In genomic region chr12:85397960-85398272, GRCm38 (mm10) we compare ENCODE assay signal across 23 mouse cellular contexts. TPM values are rescaled to one million over a fixed set of nuclear protein-coding genes. Genes with fewer than 3 reads are reported as not detected.
DNase-seq lines count a peak whose midpoint lies in the region; ATAC-seq and TF ChIP-seq lines count a peak whose summit lies in the region.
"Had no signal": no experiment of that assay in that cellular context is flagged by ENCODE, and none has a peak within 500 bp of the region (broad histone marks: within the 10 kb centered on the region; RNA-seq: fewer than 3 reads in every experiment).

No protein-coding gene starts in this region.

- peak; percentile 85 for ATAC-seq in intestine, embryonic 16.5 days
- peak; percentile 86 for ATAC-seq in stomach, postnatal 0 days (ENCODE audit: low FRiP score, low TSS enrichment)
- ATAC-seq in midbrain, postnatal 0 days (ENCODE audit: low FRiP score): no peak
- ATAC-seq: CD4-positive, CD25-positive, alpha-beta regulatory T cell, adult 4 months; forebrain, embryonic 13.5 days had no signal

- 0 out of 2 replicates have a peak, but pooled peaks cover 7% of the 10 kb centered on the region for H3K4me1 ChIP-seq in intestine, embryonic 16.5 days (ENCODE audit: control insufficient read depth, insufficient read depth, low read length)
- no peaks in the 10 kb centered on the region for H3K4me1 ChIP-seq in stomach, postnatal 0 days (replicated peaks; ENCODE audit: control insufficient read depth, insufficient read depth)
- no peaks in the 10 kb centered on the region for H3K4me1 ChIP-seq in midbrain, postnatal 0 days (ENCODE audit: insufficient read depth, low read length)
- H3K4me1 ChIP-seq: forebrain, embryonic 13.5 days; hindbrain, embryonic 10.5 days; midbrain, embryonic 12.5 days had no signal

- H3K9me3 ChIP-seq in intestine, embryonic 16.5 days (ENCODE audit: control insufficient read depth, low read length): no peaks in the 10 kb centered on the region
- H3K9me3 ChIP-seq in stomach, postnatal 0 days (ENCODE audit: control insufficient read depth, low read length): no peaks in the 10 kb centered on the region
- no peaks in the 10 kb centered on the region for H3K9me3 ChIP-seq in midbrain, postnatal 0 days (ENCODE audit: low read length)
- H3K9me3 ChIP-seq: forebrain, embryonic 13.5 days; heart, embryonic 10.5 days; hindbrain, embryonic 10.5 days; limb, embryonic 10.5 days; midbrain, embryonic 12.5 days had no signal

- peak; percentile 20 for DNase-seq in adrenal gland, postnatal 14 days
- no peak for DNase-seq in adrenal gland, postnatal 36 days
- peak; percentile 84 for DNase-seq in lung, postnatal 25 days (ENCODE audit: low spot score)
- DNase-seq in stomach, postnatal 0 days (ENCODE audit: low spot score): peak; percentile 35
- DNase-seq in urinary bladder, postnatal 4 days (ENCODE audit: low spot score in 2 of 2): no peak
- no peak for DNase-seq in midbrain, postnatal 0 days (ENCODE audit: low spot score)
- DNase-seq: cerebellum, adult 8-10 months; cerebellum, postnatal 36 days; embryo, embryonic 11 days; gastrocnemius, adult 2 months; kidney, adult 2 months; liver; right cerebral cortex, postnatal 25 days; thymus, adult 2 months; thymus, postnatal 4 days had no signal

- TF ChIP-seq CTCF in stomach, postnatal 0 days (IDR thresholded peaks at IDR 0.05; ENCODE audit: low read depth): no peak
- TF ChIP-seq CTCF in midbrain, postnatal 0 days (IDR thresholded peaks at IDR 0.05): no peak

- peak overlapping the region; percentile 46; the same call in 1 of the 2 replicates for H3K27ac ChIP-seq in intestine, embryonic 16.5 days (ENCODE audit: low read length)
- peak overlapping the region; percentile 53 for H3K27ac ChIP-seq in stomach, postnatal 0 days (replicated peaks)
- H3K27ac ChIP-seq in midbrain, postnatal 0 days (ENCODE audit: low read depth, low read length): no peak overlapping the region
- H3K27ac ChIP-seq: forebrain, embryonic 13.5 days; hindbrain, embryonic 10.5 days; kidney, postnatal 0 days; limb, embryonic 10.5 days; midbrain, embryonic 12.5 days had no signal

- H3K4me2 ChIP-seq in intestine, embryonic 16.5 days (ENCODE audit: low read depth, low read length): no peak overlapping the region
- no peak overlapping the region for H3K4me2 ChIP-seq in stomach, postnatal 0 days (replicated peaks; ENCODE audit: low read depth)
- H3K4me2 ChIP-seq in midbrain, postnatal 0 days (ENCODE audit: low read depth, low read length, poor library complexity, severe bottlenecking): no peak overlapping the region
- H3K4me2 ChIP-seq: forebrain, embryonic 13.5 days; midbrain, embryonic 12.5 days had no signal

- no peaks in the 10 kb centered on the region for H3K27me3 ChIP-seq in intestine, embryonic 16.5 days (replicated peaks; ENCODE audit: control insufficient read depth, insufficient read depth, low read length)
- no peaks in the 10 kb centered on the region for H3K27me3 ChIP-seq in stomach, postnatal 0 days (ENCODE audit: control insufficient read depth, insufficient read depth, low read length)
- H3K27me3 ChIP-seq in midbrain, postnatal 0 days (ENCODE audit: insufficient read depth, low read length): no peaks in the 10 kb centered on the region
- H3K27me3 ChIP-seq: forebrain, embryonic 13.5 days; midbrain, embryonic 12.5 days had no signal

- peak; percentile 67 for TF ChIP-seq EP300 in stomach, postnatal 0 days (optimal IDR thresholded peaks at IDR 0.05)

- H3K9ac ChIP-seq in intestine, embryonic 16.5 days (ENCODE audit: low read depth, low read length): no peak overlapping the region
- no peak overlapping the region for H3K9ac ChIP-seq in stomach, postnatal 0 days (ENCODE audit: low read length)
- no peak overlapping the region for H3K9ac ChIP-seq in midbrain, postnatal 0 days (replicated peaks; ENCODE audit: low read length, poor library complexity, severe bottlenecking)
- H3K9ac ChIP-seq: forebrain, embryonic 13.5 days; midbrain, embryonic 12.5 days had no signal

- WGBS in intestine, embryonic 16.5 days: 59% methylated on average over 4 of the region's 4 CpGs
- WGBS in stomach, postnatal 0 days: 31% methylated on average over 4 of the region's 4 CpGs
- WGBS in midbrain, postnatal 0 days: 90% methylated on average over 4 of the region's 4 CpGs

- H3K36me3 ChIP-seq in intestine, embryonic 16.5 days (ENCODE audit: control insufficient read depth, insufficient read depth, low read length): no peaks in the 10 kb centered on the region
- H3K36me3 ChIP-seq in stomach, postnatal 0 days (ENCODE audit: control insufficient read depth, insufficient read depth, low read length): no peaks in the 10 kb centered on the region
- H3K36me3 ChIP-seq in midbrain, postnatal 0 days (ENCODE audit: insufficient read depth, low read length): no peaks in the 10 kb centered on the region
- H3K36me3 ChIP-seq: heart, embryonic 10.5 days; hindbrain, embryonic 10.5 days; limb, embryonic 10.5 days; midbrain, embryonic 12.5 days had no signal

- no peak overlapping the region for H3K4me3 ChIP-seq in intestine, embryonic 16.5 days (ENCODE audit: low read length)
- H3K4me3 ChIP-seq in stomach, postnatal 0 days (ENCODE audit: low read depth, low read length): no peak overlapping the region
- no peak overlapping the region for H3K4me3 ChIP-seq in midbrain, postnatal 0 days (ENCODE audit: low read depth, low read length)
- H3K4me3 ChIP-seq: forebrain, embryonic 13.5 days; heart, embryonic 10.5 days; hindbrain, embryonic 10.5 days; limb, embryonic 10.5 days; midbrain, embryonic 12.5 days had no signal

RNA-seq across cellular contexts. Expression of gene Tmed10, which starts 23.3 kb away (rescaled TPM):
- 236 and 243 TPM in 2 replicates for total RNA-seq in adrenal gland, postnatal 14 days (2021)
- 100 to 1,000 TPM; 291 to 336 TPM for total RNA-seq in adrenal gland, postnatal 36 days (2021)
- 346 and 352 TPM in 2 replicates for polyA plus RNA-seq in intestine, embryonic 16.5 days (2015; fragmentation: Nextera tagmentation; extraction: Ambion mirVana)
- 351 and 370 TPM in 2 replicates for polyA plus RNA-seq in stomach, postnatal 0 days (2015; fragmentation: Nextera tagmentation; extraction: Ambion mirVana)
- 68.2 and 68.6 TPM in 2 replicates for total RNA-seq in midbrain, postnatal 0 days (2014; rRNA removed)
- 175 and 186 TPM in 2 replicates for polyA plus RNA-seq in midbrain, postnatal 0 days (2015; fragmentation: Nextera tagmentation; extraction: Ambion mirVana)

RNA-seq across cellular contexts. Expression of gene Nek9, which starts 58.8 kb away (rescaled TPM):
- total RNA-seq in adrenal gland, postnatal 14 days (2021): 65.7 and 66.2 TPM in 2 replicates
- total RNA-seq in adrenal gland, postnatal 36 days (2021): 10 to 100 TPM; 91.1 to 94.2 TPM
- polyA plus RNA-seq in intestine, embryonic 16.5 days (2015; fragmentation: Nextera tagmentation; extraction: Ambion mirVana): 13.2 and 15.9 TPM in 2 replicates
- 7.2 and 8.1 TPM in 2 replicates for polyA plus RNA-seq in stomach, postnatal 0 days (2015; fragmentation: Nextera tagmentation; extraction: Ambion mirVana)
- total RNA-seq in midbrain, postnatal 0 days (2014; rRNA removed): 16.5 and 22.8 TPM in 2 replicates
- 7.1 and 7.5 TPM in 2 replicates for polyA plus RNA-seq in midbrain, postnatal 0 days (2015; fragmentation: Nextera tagmentation; extraction: Ambion mirVana)

Comparison
In these comparisons a context has a peak if more than half of its experiments do, and no peak if none do; other contexts are left out.
1. DNase-seq: peak in adrenal gland, postnatal 14 days (single experiment), lung, postnatal 25 days (single experiment) and stomach, postnatal 0 days (single experiment); none in adrenal gland, postnatal 36 days (0 of 2), urinary bladder, postnatal 4 days (0 of 2) and midbrain, postnatal 0 days (single experiment).